Mouse (Mus musculus): ENCODE measurements at regions not wholly inside any gene's neighbourhood (a gene's known extent, or its start where the extent isn't known, plus 50 kb on each side); places are given as distances from the start of the nearest gene placed in this dataset.

- in situ Hi-C loops (cut with MboI, MseI) = no loop called here
Observed at GRCm38 (mm10) chr8:53338006-53338405, 173.5 kb upstream of the Aga start.

- in situ Hi-C loops (cut with MboI, MseI) = no loop called here
Observed at GRCm38 (mm10) chr8:53368640-53369039, 142.9 kb upstream of the Aga start.

- in situ Hi-C loops (cut with MboI, MseI) = no loop called here
Observed at GRCm38 (mm10) chr8:53373401-53373800, 138.1 kb upstream of the Aga start.

- in situ Hi-C loops (cut with MboI, MseI) = no loop called here
Observed at GRCm38 (mm10) chr8:53412101-53412500, 99.4 kb upstream of the Aga start.

GRCm38 (mm10) chr8:53434184-53434583 lies 77.3 kb upstream of the Aga start:
- in situ Hi-C loops (cut with MboI, MseI) = loop anchor here in 1 of 2 experiments (25.0 kb wide), 1 partner anchor 553 kb away; no protein-coding TSS in a partner anchor

- in situ Hi-C loops (cut with MboI, MseI) = loop anchor here in 1 of 2 experiments (25.0 kb wide), 1 partner anchor 552 kb away; no protein-coding TSS in a partner anchor
Observed at GRCm38 (mm10) chr8:53435721-53436120, 75.8 kb upstream of the Aga start.

GRCm38 (mm10) chr8:53446748-53447355 lies 64.7 kb upstream of the Aga start:
- in situ Hi-C loops (cut with MboI, MseI) = loop anchor here in 1 of 2 experiments (25.0 kb wide), 1 partner anchor 540 kb away; no protein-coding TSS in a partner anchor

Data from T-helper 17 cell (primary cell).